Mouse (Mus musculus) MEL (cell line): ENCODE data around the gene Ppp2r5d. TPM values are rescaled to one million over a fixed set of nuclear protein-coding genes. Genes with fewer than 3 reads are reported as not detected.

Experiments used
- DNase-seq: peaks from one replicate; pipeline ENCODE4 v3.0.0; 2011; ENCODE audit warnings: low read depth, low spot score
- H3K27ac ChIP-seq: 2 replicates; pipeline ENCODE4 v1.5.1; 2012; ENCODE audit warnings: low read depth, mild to moderate bottlenecking, control low read depth, low read length, moderate library complexity; ENCODE audit not compliant: control insufficient read depth
- H3K27me3 ChIP-seq, 2 experiments: fragments of 150-350 bp in 1 of 2; sonication (generic) in 1 of 2; 2 replicates each; pipeline ENCODE4 v1.6.1; 2012; ENCODE audit warnings: low read length in 2 of 2, mild to moderate bottlenecking in 2 of 2, improper control_type of control experiment in 1 of 2, moderate library complexity in 1 of 2; ENCODE audit not compliant: insufficient read depth in 2 of 2, control insufficient read depth in 1 of 2
- H3K36me3 ChIP-seq, 2 experiments: 2 replicates each; pipeline ENCODE4 v1.6.1; 2012 to 2014; ENCODE audit warnings: low read length in 2 of 2, improper control_type of control experiment in 1 of 2, inconsistent platforms in 1 of 2, mild to moderate bottlenecking in 1 of 2; ENCODE audit not compliant: insufficient read depth in 2 of 2, control insufficient read depth in 1 of 2
- H3K4me1 ChIP-seq, 2 experiments: fragments of 150-350 bp in 1 of 2; sonication (generic) in 1 of 2; 2 replicates each; pipeline ENCODE4 v1.6.1; 2012; ENCODE audit warnings: low read length in 2 of 2, improper control_type of control experiment in 1 of 2, mild to moderate bottlenecking in 1 of 2; ENCODE audit not compliant: insufficient read depth in 2 of 2, control insufficient read depth in 1 of 2
- H3K4me3 ChIP-seq, 2 experiments: fragments of 150-350 bp in 1 of 2; sonication (generic) in 1 of 2; 2 replicates each; pipeline ENCODE4 v1.5.1; 2012; ENCODE audit warnings: low read depth in 2 of 2, low read length in 2 of 2, mild to moderate bottlenecking in 2 of 2, moderate library complexity in 2 of 2, control low read depth in 1 of 2, improper control_type of control experiment in 1 of 2; ENCODE audit not compliant: control insufficient read depth in 1 of 2, insufficient read depth in 1 of 2
- H3K79me2 ChIP-seq: 2 replicates; pipeline ENCODE4 v1.6.1; 2012; ENCODE audit warnings: mild to moderate bottlenecking, low read length, moderate library complexity; ENCODE audit not compliant: control insufficient read depth, poor library complexity, insufficient read depth
- H3K9ac ChIP-seq: 2 replicates; pipeline ENCODE4 v1.6.1; 2012; ENCODE audit warnings: low read depth, mild to moderate bottlenecking, control low read depth, low read length, moderate library complexity; ENCODE audit not compliant: control insufficient read depth, poor library complexity, severe bottlenecking
- H3K9me3 ChIP-seq: fragments of 150-350 bp; sonication (generic); replicated peaks from 2 replicates; pipeline ENCODE4 v1.6.1; 2012; ENCODE audit warnings: mild to moderate bottlenecking, low read length, improper control_type of control experiment, moderate library complexity; ENCODE audit not compliant: insufficient read depth
- BHLHE40 ChIP-seq: IDR thresholded peaks from 2 replicates; pipeline ENCODE4 v1.6.1; 2012; ENCODE audit warnings: low read depth, mild to moderate bottlenecking, inconsistent platforms, low read length, improper control_type of control experiment, borderline replicate concordance
- CHD1 ChIP-seq: IDR thresholded peaks from 2 replicates; pipeline ENCODE4 v1.6.1; 2012; ENCODE audit warnings: low read depth, mild to moderate bottlenecking, inconsistent platforms, low read length, improper control_type of control experiment
- CTCF ChIP-seq, 3 experiments: IDR thresholded peaks in 2 of 3; conservative IDR thresholded peaks in 1 of 3; 2 replicates each; pipeline ENCODE4 v1.5.1; 2011 to 2012; ENCODE audit warnings: low read length in 3 of 3, low read depth in 2 of 3, mild to moderate bottlenecking in 2 of 3, improper control_type of control experiment in 1 of 3, inconsistent platforms in 1 of 3, mixed read lengths in 1 of 3, moderate library complexity in 1 of 3; ENCODE audit not compliant: control insufficient read depth in 1 of 3, insufficient read depth in 1 of 3, poor library complexity in 1 of 3, severe bottlenecking in 1 of 3
- E2F4 ChIP-seq: IDR thresholded peaks from 2 replicates; pipeline ENCODE4 v1.6.1; 2011; ENCODE audit warnings: low read depth, low read length, improper control_type of control experiment, borderline replicate concordance
- ELF1 ChIP-seq: IDR thresholded peaks from 2 replicates; pipeline ENCODE4 v1.6.1; 2014; ENCODE audit warnings: low read depth, mild to moderate bottlenecking, inconsistent platforms, low read length, improper control_type of control experiment, moderate library complexity
- ETS1 ChIP-seq: IDR thresholded peaks from 2 replicates; pipeline ENCODE4 v1.6.1; 2012; ENCODE audit warnings: low read depth, mild to moderate bottlenecking, inconsistent platforms, low read length, improper control_type of control experiment, moderate library complexity
- GATA1 ChIP-seq: IDR thresholded peaks from 2 replicates; pipeline ENCODE4 v1.6.1; 2011; ENCODE audit warnings: low read depth, low read length, improper control_type of control experiment
- MAX ChIP-seq: IDR thresholded peaks from 2 replicates; pipeline ENCODE4 v1.6.1; 2011; ENCODE audit warnings: low read length, improper control_type of control experiment
- MAZ ChIP-seq: IDR thresholded peaks from 2 replicates; pipeline ENCODE4 v1.6.1; 2012; ENCODE audit warnings: low read depth, mild to moderate bottlenecking, inconsistent platforms, low read length, improper control_type of control experiment
- MEF2A ChIP-seq: IDR thresholded peaks from 2 replicates; pipeline ENCODE4 v1.6.1; 2014; ENCODE audit warnings: low read depth, mild to moderate bottlenecking, inconsistent platforms, low read length, improper control_type of control experiment; ENCODE audit not compliant: poor library complexity, insufficient replicate concordance, severe bottlenecking; ENCODE audit errors: extremely low read depth
- MYC ChIP-seq: IDR thresholded peaks from 2 replicates; pipeline ENCODE4 v1.6.1; 2011; ENCODE audit warnings: low read depth, mild to moderate bottlenecking, low read length, improper control_type of control experiment, moderate library complexity
- NELFE ChIP-seq: IDR thresholded peaks from 2 replicates; pipeline ENCODE4 v1.6.1; 2011; ENCODE audit warnings: low read depth, low read length, improper control_type of control experiment
- POLR2A ChIP-seq, 2 experiments: IDR thresholded peaks; 2 replicates each; pipeline ENCODE4 v1.6.1; 2011 to 2012; ENCODE audit warnings: low read length in 2 of 2, mild to moderate bottlenecking in 2 of 2, control low read depth in 1 of 2, improper control_type of control experiment in 1 of 2, low read depth in 1 of 2, moderate library complexity in 1 of 2; ENCODE audit not compliant: control insufficient read depth in 1 of 2, insufficient read depth in 1 of 2, poor library complexity in 1 of 2
- RAD21 ChIP-seq: IDR thresholded peaks from 2 replicates; pipeline ENCODE4 v1.6.1; 2011; ENCODE audit warnings: mild to moderate bottlenecking, low read depth, low read length, improper control_type of control experiment
- RCOR1 ChIP-seq: IDR thresholded peaks from 2 replicates; pipeline ENCODE4 v1.6.1; 2012; ENCODE audit warnings: low read depth, mild to moderate bottlenecking, inconsistent platforms, low read length, improper control_type of control experiment
- SIN3A ChIP-seq: IDR thresholded peaks from 2 replicates; pipeline ENCODE4 v1.6.1; 2012; ENCODE audit warnings: low read length, improper control_type of control experiment, inconsistent platforms
- TBP ChIP-seq: IDR thresholded peaks from 2 replicates; pipeline ENCODE4 v1.8.0; 2011; ENCODE audit warnings: low read depth, low read length, improper control_type of control experiment
- TCF12 ChIP-seq: IDR thresholded peaks from 2 replicates; pipeline ENCODE4 v1.6.1; 2014; ENCODE audit warnings: low read depth, mild to moderate bottlenecking, inconsistent platforms, low read length, improper control_type of control experiment, moderate library complexity
- ZKSCAN1 ChIP-seq: IDR thresholded peaks from 2 replicates; pipeline ENCODE4 v1.6.1; 2012; ENCODE audit warnings: low read depth, mild to moderate bottlenecking, inconsistent platforms, low read length, improper control_type of control experiment, moderate library complexity
- ZMIZ1 ChIP-seq: IDR thresholded peaks from 2 replicates; pipeline ENCODE4 v1.6.1; 2012; ENCODE audit warnings: low read depth, mild to moderate bottlenecking, inconsistent platforms, low read length, improper control_type of control experiment, moderate library complexity
- ZNF384 ChIP-seq: IDR thresholded peaks from 2 replicates; pipeline ENCODE4 v1.6.1; 2012; ENCODE audit warnings: low read depth, mild to moderate bottlenecking, inconsistent platforms, low read length, improper control_type of control experiment
- polyA plus RNA-seq, 2 experiments: library from polyadenylated mRNA; stranded (reverse) in 1 of 2; unstranded in 1 of 2; fragments of >175 nt in 1 of 2; fragments of >200 nt in 1 of 2; gene quantifications; 2 replicates each; pipeline versions ENCODE4 v1.2.1 to v1.2.4; 2012; ENCODE audit warnings: low replicate concordance in 2 of 2, low read depth in 1 of 2; ENCODE audit not compliant: insufficient read length in 2 of 2, insufficient read depth in 1 of 2, missing spikeins in 1 of 2
- total RNA-seq: library from RNA; depleted of rRNA; stranded (reverse); fragments of 300-350 nt; gene quantifications from 2 replicates; pipeline ENCODE4 v1.2.3, GENCODE M21; 2012

The Ppp2r5d gene
- total and polyA plus RNA-seq, 3 experiments: 47.6 to 82.9 (median 80.4) TPM

GRCm38 (mm10) chr17:46691390-46691789 lies 13.5 kb downstream of the Ppp2r5d start:
- H3K4me1 ChIP-seq: no peaks in the 10 kb centered on the region
- no peak overlapping the region for H3K4me3 ChIP-seq
- no peak overlapping the region for H3K27ac ChIP-seq
- H3K9ac ChIP-seq: no peak overlapping the region
- H3K79me2 ChIP-seq: no peaks in the 10 kb centered on the region
- no peaks in the 10 kb centered on the region; a peak in 1 of 4 replicates for H3K36me3 ChIP-seq
- H3K27me3 ChIP-seq: no peaks in the 10 kb centered on the region
- DNase-seq: no peak
- TF ChIP-seq SIN3A (no peak), GATA1 (no peak), ZKSCAN1 (no peak), POLR2A (IDR thresholded peaks at IDR 0.05; ENCODE audit: control insufficient read depth in 1 of 2, insufficient read depth in 1 of 2, low read depth in 1 of 2, low read length in 2 of 2, poor library complexity in 1 of 2) (no peak), ZMIZ1 (no peak), BHLHE40 (no peak), NELFE (no peak), TBP (no peak), RAD21 (no peak)
- H3K9me3 ChIP-seq: no peaks in the 10 kb centered on the region

GRCm38 (mm10) chr17:46690665-46691064 lies 14.2 kb downstream of the Ppp2r5d start:
- no peaks in the 10 kb centered on the region; a peak in 1 of 4 replicates for H3K36me3 ChIP-seq
- H3K9me3 ChIP-seq: no peaks in the 10 kb centered on the region
- no peak overlapping the region for H3K9ac ChIP-seq
- TF ChIP-seq MYC: no peak
- TF ChIP-seq TCF12: no peak
- TF ChIP-seq NELFE: no peak
- no peak for TF ChIP-seq ZKSCAN1
- TF ChIP-seq ETS1: no peak
- no peak for TF ChIP-seq CHD1
- no peak for TF ChIP-seq CTCF (IDR thresholded peaks at IDR 0.05 in 2 of 3, conservative IDR thresholded peaks at IDR 0.05 in 1 of 3; ENCODE audit: control insufficient read depth in 1 of 3, insufficient read depth in 1 of 3, low read depth in 2 of 3, low read length in 3 of 3, poor library complexity in 1 of 3, severe bottlenecking in 1 of 3)
- no peak for TF ChIP-seq MAZ
- no peak for TF ChIP-seq E2F4
- no peak for TF ChIP-seq MAX
- no peak for TF ChIP-seq ELF1
- TF ChIP-seq GATA1: no peak
- TF ChIP-seq MEF2A: no peak
- TF ChIP-seq RCOR1: no peak
- no peak for TF ChIP-seq ZNF384
- no peaks in the 10 kb centered on the region for H3K4me1 ChIP-seq
- DNase-seq: no peak
- H3K79me2 ChIP-seq: no peaks in the 10 kb centered on the region
- H3K27ac ChIP-seq: no peak overlapping the region
- no peak overlapping the region for H3K4me3 ChIP-seq
- no peaks in the 10 kb centered on the region for H3K27me3 ChIP-seq
